Mouse (Mus musculus) midbrain, embryonic 11.5 days (tissue): ENCODE measurements around the gene RPS10-NUDT3. TPM values are rescaled to one million over a fixed set of nuclear protein-coding genes. Genes with fewer than 3 reads are reported as not detected.

Source experiments
- ATAC-seq: fragments of 200-750 bp; cut with Nextera tagmentation; 2 replicates; pipeline ENCODE4 v1.8.0; 2017; ENCODE audit warnings: moderate TSS enrichment, moderate library complexity; ENCODE audit not compliant: low FRiP score
- DNase-seq: peaks from one replicate; pipeline ENCODE4 v3.0.0; 2015; ENCODE audit warnings: low spot score; ENCODE audit errors: missing footprints
- H3K27ac ChIP-seq: fragments of 300-500 bp; sonication (generic); 2 replicates; pipeline ENCODE4 v1.5.1; 2014; ENCODE audit warnings: low read depth, low read length
- H3K27me3 ChIP-seq: fragments of 300-500 bp; sonication (generic); 2 replicates; pipeline ENCODE4 v1.6.1; 2014; ENCODE audit warnings: mild to moderate bottlenecking, low read length, moderate library complexity, mixed read lengths; ENCODE audit not compliant: control insufficient read depth, insufficient read depth
- H3K36me3 ChIP-seq: fragments of 300-500 bp; sonication (generic); 2 replicates; pipeline ENCODE4 v1.6.1; 2014; ENCODE audit warnings: mild to moderate bottlenecking, low read length, moderate library complexity, mixed read lengths; ENCODE audit not compliant: control insufficient read depth, insufficient read depth
- H3K4me1 ChIP-seq: fragments of 300-500 bp; sonication (generic); 2 replicates; pipeline ENCODE4 v1.6.1; 2014; ENCODE audit warnings: low read length; ENCODE audit not compliant: control insufficient read depth, insufficient read depth
- H3K4me2 ChIP-seq: fragments of 300-500 bp; sonication (generic); 2 replicates; pipeline ENCODE4 v1.6.1; 2014; ENCODE audit warnings: mild to moderate bottlenecking, moderate library complexity
- H3K4me3 ChIP-seq: fragments of 300-500 bp; sonication (generic); 2 replicates; pipeline ENCODE4 v1.5.1; 2014; ENCODE audit warnings: low read depth, low read length
- H3K9ac ChIP-seq: fragments of 300-500 bp; sonication (generic); 2 replicates; pipeline ENCODE4 v1.6.1; 2014; ENCODE audit warnings: low read length
- H3K9me3 ChIP-seq: fragments of 300-500 bp; sonication (generic); 2 replicates; pipeline ENCODE4 v1.6.1; 2016; ENCODE audit warnings: low read length; ENCODE audit not compliant: control insufficient read depth
- WGBS: fragments of 180-500 bp; shearing (Covaris S2); extraction: QIAGEN DNeasy Blood & Tissue Kit; methylation state at CpG from one replicate; pipeline ENCODE4 v1.1.7; 2014; 5-methylcytosine and 5-hydroxymethylcytosine counted together
- polyA plus RNA-seq: library from polyadenylated mRNA; unstranded; fragments of >200 nt; fragmentation: Nextera tagmentation; extraction: Ambion mirVana; gene quantifications from 2 replicates; pipeline ENCODE4 v1.2.1, GENCODE M21; 2014

The RPS10-NUDT3 gene
- polyA plus RNA-seq, 1 experiment from 2014 or later, result not detected

DNA sequence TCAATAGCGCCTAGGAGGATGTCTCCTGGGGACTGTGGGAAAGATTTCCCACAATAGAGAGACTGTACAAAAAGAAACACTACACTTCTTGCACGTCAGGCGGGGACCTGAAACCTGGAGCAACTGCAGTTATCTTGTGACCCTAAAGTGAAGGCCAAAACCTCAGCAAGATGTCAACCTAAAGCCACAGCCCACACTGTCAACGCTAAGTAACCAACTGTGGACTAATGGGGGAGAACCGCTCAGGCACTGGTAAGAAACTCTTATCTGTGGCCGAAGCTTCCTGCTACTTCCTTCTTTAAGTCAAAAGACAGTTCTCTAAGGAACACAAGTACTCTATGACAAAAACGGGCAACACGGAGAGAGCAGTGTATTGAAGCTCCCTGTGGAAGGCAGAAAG lies 46.8 kb downstream of the RPS10-NUDT3 start:
- Histone ChIP-seq H3K36me3 (peaks cover 2% of the 10 kb centered on the region; the same call in 1 of the 2 replicates), H3K27me3 (no peaks in the 10 kb centered on the region), H3K4me1 (no peaks in the 10 kb centered on the region), H3K27ac (no peak overlapping the region), H3K4me2 (no peak overlapping the region), H3K9ac (no peak overlapping the region), H3K9me3 (no peaks in the 10 kb centered on the region), H3K4me3 (no peak overlapping the region)
- DNase-seq (no peak), ATAC-seq (no peak)
- 86% methylated on average over 8 of the region's 8 CpGs for WGBS

GRCm38 (mm10) chr17:27587252-27587651 lies 47.8 kb downstream of the RPS10-NUDT3 start:
- Histone ChIP-seq H3K4me2 (no peak overlapping the region), H3K27me3 (no peaks in the 10 kb centered on the region), H3K9ac (no peak overlapping the region), H3K27ac (no peak overlapping the region), H3K4me1 (no peaks in the 10 kb centered on the region), H3K9me3 (no peaks in the 10 kb centered on the region), H3K4me3 (no peak overlapping the region), H3K36me3 (peaks cover under 1% of the 10 kb centered on the region; the same call in 1 of the 2 replicates)
- DNase-seq (no peak), ATAC-seq (no peak)
- 74% methylated on average over 12 of the region's 12 CpGs for WGBS

- ATAC-seq, result no peak
- H3K27ac ChIP-seq, result no peak overlapping the region
Observed at GRCm38 (mm10) chr17:27586661-27587060, 48.4 kb downstream of the RPS10-NUDT3 start.

GRCm38 (mm10) chr17:27583185-27583894 lies 51.7 kb downstream of the RPS10-NUDT3 start:
- Histone ChIP-seq H3K4me2 (no peak overlapping the region), H3K27me3 (no peaks in the 10 kb centered on the region), H3K27ac (no peak overlapping the region), H3K4me1 (no peaks in the 10 kb centered on the region), H3K36me3 (peaks cover 23% of the 10 kb centered on the region), H3K4me3 (no peak overlapping the region), H3K9me3 (no peaks in the 10 kb centered on the region), H3K9ac (no peak overlapping the region)
- no peak for ATAC-seq
- WGBS, result 92% methylated on average over 13 of the region's 13 CpGs
- no peak for DNase-seq

More at GRCm38 (mm10) chr17:27586661-27587060, 48.4 kb downstream of the RPS10-NUDT3 start:
- no peaks in the 10 kb centered on the region for H3K9me3 ChIP-seq
- H3K9ac ChIP-seq, result no peak overlapping the region
- H3K36me3 ChIP-seq, result peaks cover 6% of the 10 kb centered on the region; the same call in 1 of the 2 replicates
- no peak overlapping the region for H3K4me3 ChIP-seq
- H3K27me3 ChIP-seq, result no peaks in the 10 kb centered on the region
- no peaks in the 10 kb centered on the region for H3K4me1 ChIP-seq
- WGBS, result 67% methylated on average over 9 of the region's 9 CpGs
- H3K4me2 ChIP-seq, result no peak overlapping the region
- no peak for DNase-seq

DNA sequence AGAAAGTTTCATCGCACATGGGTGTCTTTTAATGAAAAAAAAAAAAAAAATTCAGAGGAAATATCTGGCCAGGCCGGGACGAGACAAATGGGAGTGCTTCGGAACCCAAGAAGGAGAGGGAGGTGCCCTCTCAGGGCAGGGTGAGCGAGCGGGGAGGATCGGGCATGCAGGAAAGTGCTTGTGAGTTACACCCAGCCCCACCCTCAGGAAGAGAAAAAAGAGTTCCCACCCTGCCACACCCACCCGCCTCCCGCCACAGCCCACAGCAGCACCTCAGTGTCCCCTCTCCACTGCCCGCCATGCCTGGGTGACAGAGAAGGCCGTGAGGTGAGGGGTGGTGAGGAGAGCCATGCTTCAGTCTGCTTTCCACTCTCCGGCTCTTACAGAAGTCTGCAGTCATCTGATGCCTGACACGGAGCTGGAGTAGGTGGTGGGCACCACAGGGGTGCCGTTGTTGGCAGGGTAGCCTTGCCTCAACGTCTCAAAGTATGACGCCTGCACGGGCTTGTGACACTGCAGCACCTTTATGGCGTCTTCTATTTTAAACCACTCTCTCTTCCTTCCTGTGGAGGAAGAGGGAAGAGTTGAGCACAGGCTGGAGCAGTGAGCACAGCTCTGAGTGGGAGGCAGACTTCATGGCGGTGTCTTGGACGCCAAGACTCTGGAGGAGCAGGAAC lies 54.5 kb downstream of the RPS10-NUDT3 start:
- ATAC-seq, result no peak
- WGBS, result 90% methylated on average over 19 of the region's 20 CpGs
- Histone ChIP-seq H3K27me3 (no peaks in the 10 kb centered on the region), H3K4me1 (no peaks in the 10 kb centered on the region), H3K9ac (no peak overlapping the region), H3K4me3 (no peak overlapping the region), H3K9me3 (no peaks in the 10 kb centered on the region), H3K4me2 (no peak overlapping the region), H3K27ac (no peak overlapping the region), H3K36me3 (peaks cover 25% of the 10 kb centered on the region)
- DNase-seq, result no peak

- Histone ChIP-seq H3K4me1 (no peaks in the 10 kb centered on the region), H3K4me3 (no peak overlapping the region), H3K9ac (no peak overlapping the region), H3K27me3 (no peaks in the 10 kb centered on the region), H3K9me3 (no peaks in the 10 kb centered on the region), H3K36me3 (peaks cover 28% of the 10 kb centered on the region), H3K27ac (no peak overlapping the region), H3K4me2 (no peak overlapping the region)
- WGBS, result over 99% methylated on average over 8 of the region's 8 CpGs
- no peak for DNase-seq
- ATAC-seq, result no peak
Observed at GRCm38 (mm10) chr17:27579816-27580215, 55.2 kb downstream of the RPS10-NUDT3 start.

- 96% methylated on average over 10 of the region's 10 CpGs for WGBS
- H3K4me3 ChIP-seq, result no peak overlapping the region
- no peak overlapping the region for H3K4me2 ChIP-seq
- no peaks in the 10 kb centered on the region for H3K27me3 ChIP-seq
- no peak overlapping the region for H3K9ac ChIP-seq
- no peaks in the 10 kb centered on the region for H3K9me3 ChIP-seq
- H3K27ac ChIP-seq, result no peak overlapping the region
- peaks cover 28% of the 10 kb centered on the region for H3K36me3 ChIP-seq
- ATAC-seq (no peak), DNase-seq (no peak)
- no peaks in the 10 kb centered on the region for H3K4me1 ChIP-seq
Observed at GRCm38 (mm10) chr17:27578487-27578886, 56.5 kb downstream of the RPS10-NUDT3 start.

GRCm38 (mm10) chr17:27577468-27577867 lies 57.6 kb downstream of the RPS10-NUDT3 start:
- Histone ChIP-seq H3K9ac (no peak overlapping the region), H3K4me3 (no peak overlapping the region), H3K27me3 (no peaks in the 10 kb centered on the region), H3K27ac (no peak overlapping the region), H3K36me3 (peaks cover 28% of the 10 kb centered on the region), H3K9me3 (no peaks in the 10 kb centered on the region), H3K4me1 (no peaks in the 10 kb centered on the region), H3K4me2 (no peak overlapping the region)
- ATAC-seq (no peak), DNase-seq (no peak)
- 78% methylated on average over 6 of the region's 6 CpGs for WGBS

- H3K9me3 ChIP-seq, result no peaks in the 10 kb centered on the region
- no peak for ATAC-seq
- no peak overlapping the region for H3K27ac ChIP-seq
- H3K4me1 ChIP-seq, result no peaks in the 10 kb centered on the region
- H3K4me3 ChIP-seq, result no peak overlapping the region
- H3K9ac ChIP-seq, result no peak overlapping the region
- no peak for DNase-seq
- peaks cover 20% of the 10 kb centered on the region for H3K36me3 ChIP-seq
- 90% methylated on average over 7 of the region's 7 CpGs for WGBS
- no peaks in the 10 kb centered on the region for H3K27me3 ChIP-seq
- no peak overlapping the region for H3K4me2 ChIP-seq
Observed at GRCm38 (mm10) chr17:27576056-27576455, 59.0 kb downstream of the RPS10-NUDT3 start.
